Mouse (Mus musculus) left cerebral cortex, postnatal 14 days (tissue): ENCODE data around the gene Gpsm2. TPM values are rescaled to one million over a fixed set of nuclear protein-coding genes. Genes with fewer than 3 reads are reported as not detected.
A peak's percentile ranks its signal among the peaks of the same experiment; 100 is the strongest.
"Not testable (repeated sequence)": the region's sequence is repeated elsewhere in the genome, so short reads cannot be mapped to it uniquely, and the experiment has no call there.

Experiments used
- DNase-seq, 2 experiments: peaks; one replicate each; pipeline ENCODE4 v3.0.0; 2021 to 2022; ENCODE audit warnings: low spot score in 2 of 2, mixed read lengths in 1 of 2
- intact Hi-C: fragments of 180-260 bp; cut with DNase I; formaldehyde crosslinking; loops from one replicate; pipeline ENCODE4 v1.15.1; 2025
- total RNA-seq, 2 experiments: library from RNA; stranded (reverse); gene quantifications; 2 replicates each; pipeline ENCODE4 v1.2.3; 2021

Gene Gpsm2
- total RNA-seq, 2 experiments from 2014 or later = 18.0 TPM

- intact Hi-C loops = no loop called here
- DNase-seq = no peak
Measured at GRCm38 (mm10) chr3:108685701-108686100, 36.4 kb downstream of the Gpsm2 start.

GRCm38 (mm10) chr3:108683597-108683996, 38.5 kb downstream of the Gpsm2 start:
- DNase-seq, intact Hi-C loops: not testable (repeated sequence)

- DNase-seq = no peak
Measured at GRCm38 (mm10) chr3:108681004-108681403, 41.1 kb downstream of the Gpsm2 start.

GRCm38 (mm10) chr3:108676616-108677015, 45.5 kb downstream of the Gpsm2 start:
- DNase-seq = no peak

More at GRCm38 (mm10) chr3:108681004-108681403, 41.1 kb downstream of the Gpsm2 start:
- intact Hi-C loops = no loop called here

DNA sequence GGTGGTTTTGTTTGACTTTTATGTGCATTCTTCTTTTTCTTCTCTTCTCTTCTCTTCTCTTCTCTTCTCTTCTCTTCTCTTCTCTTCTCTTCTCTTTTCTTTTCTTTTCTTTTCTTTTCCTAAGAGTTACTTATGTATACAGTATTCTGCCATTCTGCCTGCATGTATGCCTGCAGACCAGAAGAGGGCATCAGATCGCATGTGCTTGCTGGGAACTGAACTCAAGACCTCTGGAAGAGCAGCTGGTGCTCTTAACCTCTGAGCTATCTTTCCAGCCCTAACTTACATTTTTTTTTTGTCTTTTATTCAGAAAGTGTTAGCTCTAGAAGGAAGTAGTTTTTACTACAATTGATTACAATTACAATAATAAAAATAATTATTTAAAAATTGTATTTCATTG, 61.2 kb downstream of the Gpsm2 start:
- no peak for DNase-seq
- intact Hi-C loops = no loop called here

More at GRCm38 (mm10) chr3:108676616-108677015, 45.5 kb downstream of the Gpsm2 start:
- intact Hi-C loops = no loop called here

GRCm38 (mm10) chr3:108658612-108659011, 63.5 kb downstream of the Gpsm2 start:
- intact Hi-C loops = no loop called here
- DNase-seq = no peak

DNA sequence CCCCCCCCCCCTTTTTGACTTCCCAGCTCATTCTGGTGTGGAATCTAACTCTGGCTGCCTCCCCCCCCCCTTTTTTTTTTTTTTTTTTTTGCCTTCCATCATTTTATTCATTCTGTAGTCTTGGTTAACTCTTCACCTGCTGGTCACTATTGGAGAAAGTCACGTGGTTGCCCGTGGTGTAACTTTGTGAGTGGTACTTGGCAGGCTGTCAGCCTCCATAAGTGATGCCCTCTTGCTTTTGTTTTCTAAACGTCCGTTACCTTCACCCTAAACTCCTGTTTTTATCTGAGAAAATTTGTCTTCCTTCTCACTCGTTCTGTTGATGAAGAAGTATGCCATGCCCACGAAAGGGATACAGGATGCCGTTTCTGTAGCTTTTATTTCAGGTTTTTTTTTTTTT, 66.6 kb downstream of the Gpsm2 start:
- intact Hi-C loops = no loop called here
- DNase-seq = no peak

DNA sequence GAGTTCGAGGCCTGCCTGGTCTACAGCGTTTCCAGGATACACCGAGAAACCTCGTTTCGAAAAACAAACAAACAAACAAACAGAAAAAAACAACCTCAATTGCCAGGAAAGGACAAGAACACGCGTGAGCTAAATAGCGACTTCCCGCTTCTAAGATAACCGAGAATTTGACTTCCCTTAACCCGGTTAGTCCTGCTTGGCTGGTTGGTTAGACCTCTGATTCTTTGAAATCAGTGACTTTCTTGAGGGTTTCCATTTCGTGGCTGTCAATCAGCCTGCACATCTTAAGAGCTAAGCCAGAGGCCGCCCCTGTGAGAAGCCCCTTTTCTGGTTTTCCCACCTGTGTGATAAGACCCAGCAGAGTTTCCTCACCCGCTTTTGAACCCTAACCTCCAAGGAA, 67.5 kb downstream of the Gpsm2 start:
- intact Hi-C loops = no loop called here
- no peak for DNase-seq

DNA sequence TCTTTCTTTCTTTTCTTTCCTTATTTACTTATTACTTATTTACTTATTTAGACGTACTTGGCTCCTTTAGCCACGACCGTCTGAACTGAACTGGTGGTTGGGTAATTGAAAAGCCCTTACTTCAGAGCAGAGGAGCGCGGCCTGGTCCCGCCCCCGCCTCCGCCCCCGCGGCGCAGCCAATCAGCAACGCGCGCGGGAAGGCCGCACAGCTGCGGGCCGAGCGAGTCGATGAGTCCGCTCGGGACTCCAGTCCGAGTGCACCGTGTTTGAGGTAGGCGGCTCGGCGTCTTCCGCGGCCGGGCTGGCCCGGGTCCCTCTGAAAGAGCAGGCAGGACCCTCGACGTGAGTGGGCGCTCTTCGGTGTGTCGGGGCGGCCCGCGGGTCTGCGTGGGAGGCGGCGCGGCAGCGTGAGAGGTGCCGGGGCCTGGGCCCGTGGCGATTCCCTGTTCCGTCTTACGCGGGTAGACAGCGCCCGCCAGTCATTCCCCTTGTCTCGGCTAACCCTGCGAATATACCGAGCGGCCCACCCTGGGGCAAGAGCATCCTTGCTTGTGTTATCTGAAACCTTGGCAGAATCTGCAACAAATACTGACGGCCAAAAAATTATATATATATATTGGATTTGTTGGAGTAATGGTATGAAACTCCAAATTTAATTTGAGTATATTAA, 68.3 kb downstream of the Gpsm2 start, which contains the start of gene Clcc1:
Clcc1 (plus strand) TSS at position 204 of the 670 bp plus-strand sequence.
- intact Hi-C loops = no loop called here
- DNase-seq = peak; percentile 96 to 97

GRCm38 (mm10) chr3:108652866-108653642, 69.1 kb downstream of the Gpsm2 start:
- no peak for DNase-seq
- intact Hi-C loops = no loop called here

DNA sequence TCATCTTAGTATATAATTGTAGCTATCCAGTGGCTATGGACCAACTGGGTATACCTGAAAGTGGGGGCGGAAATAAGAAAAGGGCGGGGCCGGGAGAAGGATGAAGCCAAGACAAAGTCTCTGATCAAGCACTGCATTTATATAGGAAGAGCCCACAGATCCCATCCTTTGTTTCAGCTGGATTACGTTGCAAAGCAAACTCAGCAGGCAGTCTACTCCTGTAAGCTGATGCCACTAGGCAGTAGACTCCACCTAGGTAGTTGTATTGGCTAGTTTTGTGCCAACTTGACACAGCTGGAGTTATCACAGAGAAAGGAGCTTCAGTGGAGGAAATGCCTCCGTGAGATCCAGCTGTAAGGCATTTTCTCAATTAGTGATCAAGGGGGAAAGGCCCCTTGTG, 74.4 kb downstream of the Gpsm2 start:
- intact Hi-C loops = not testable (repeated sequence)

DNA sequence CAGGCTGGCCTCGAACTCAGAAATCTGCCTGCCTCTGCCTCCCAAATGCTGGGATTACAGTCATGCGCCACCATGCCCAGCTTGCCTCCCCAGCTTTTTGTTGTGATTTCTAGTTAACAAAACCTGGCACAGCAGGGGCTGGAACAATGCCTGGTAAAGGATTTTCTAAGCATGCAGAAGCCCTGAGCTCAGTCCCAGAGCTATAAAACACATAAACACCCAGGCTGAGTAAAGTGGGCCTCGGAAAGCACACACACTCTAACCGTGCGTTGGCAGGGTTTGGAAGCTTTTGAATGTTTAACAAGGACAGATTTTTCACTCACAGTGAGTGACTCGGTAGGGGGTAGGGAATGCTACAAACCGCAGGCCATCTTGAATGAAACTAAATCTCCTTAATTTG, 76.1 kb downstream of the Gpsm2 start:
- intact Hi-C loops = no loop called here
- DNase-seq = peak; percentile 23 to 39

More for the DNA sequence above, 74.4 kb downstream of the Gpsm2 start:
- not testable (repeated sequence) for DNase-seq

GRCm38 (mm10) chr3:108644856-108645255, 77.3 kb downstream of the Gpsm2 start:
- intact Hi-C loops = no loop called here
- no peak for DNase-seq

DNA sequence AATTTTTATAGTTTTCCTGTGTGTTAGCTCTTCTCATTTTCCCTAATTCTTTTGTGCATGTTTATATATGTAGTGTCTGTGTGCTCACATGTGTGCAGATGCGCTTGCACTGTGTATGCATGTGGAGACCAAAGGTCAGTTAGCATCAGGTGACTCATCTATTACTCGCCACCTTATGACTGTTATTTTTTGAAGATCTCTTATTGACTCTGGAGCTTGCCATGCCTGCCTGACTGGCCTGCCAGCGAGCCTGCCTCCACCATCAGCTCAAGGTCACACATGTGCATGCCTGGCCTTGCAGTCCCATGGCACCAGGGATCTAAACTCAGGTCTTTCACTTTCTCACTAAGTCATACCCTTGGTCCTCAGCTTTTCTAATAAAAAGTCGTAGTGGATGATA, 81.1 kb downstream of the Gpsm2 start:
- no peak for DNase-seq
- intact Hi-C loops = no loop called here

- DNase-seq = no peak
- intact Hi-C loops = no loop called here
Measured at GRCm38 (mm10) chr3:108639412-108639811, 82.7 kb downstream of the Gpsm2 start.

DNA sequence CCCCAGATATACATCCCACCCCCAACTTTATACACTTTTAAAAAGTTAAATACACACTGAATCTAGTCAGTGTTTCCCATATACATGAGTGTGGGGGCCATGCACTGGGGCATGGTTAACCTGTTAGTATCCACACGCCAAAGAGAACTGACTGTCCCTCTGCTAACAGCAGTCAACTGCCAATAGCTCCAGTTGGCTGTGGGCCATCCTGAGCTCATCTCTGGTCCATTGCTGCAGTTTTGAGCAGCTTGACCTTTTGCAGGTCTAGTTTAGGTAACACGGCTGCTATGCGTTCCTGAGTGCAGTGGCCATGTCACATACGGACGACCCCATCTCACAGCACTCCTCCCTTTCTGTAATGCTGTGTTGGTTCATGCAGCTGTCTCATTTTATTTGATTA, 87.3 kb downstream of the Gpsm2 start:
- no peak for DNase-seq
- intact Hi-C loops = no loop called here

Other genes starting within 250 kb of the Gpsm2 start
- gene 1700013F07Rik, start 188.2 kb downstream of the Gpsm2 start, total RNA-seq = 1 to 10 TPM; 1.4 to 1.8 TPM
- gene 5330417C22Rik, start 185.8 kb downstream of the Gpsm2 start, total RNA-seq = 10 to 100 TPM; 26.9 to 31.9 TPM
- gene Tmem167b, start 159.8 kb downstream of the Gpsm2 start, total RNA-seq = 10 to 100 TPM; 36.3 to 39.0 TPM
- gene Taf13, start 150.6 kb downstream of the Gpsm2 start, total RNA-seq = 10 to 100 TPM; 30.2 to 36.0 TPM
- 100 to 1,000 TPM; 131 to 147 TPM for gene Wdr47, start 131.0 kb downstream of the Gpsm2 start, total RNA-seq
- 10 to 100 TPM; 23.4 to 23.5 TPM for gene Clcc1, start 68.4 kb downstream of the Gpsm2 start, total RNA-seq
- gene Aknad1, start 17.3 kb upstream of the Gpsm2 start, total RNA-seq = under 1 TPM in 1 of 2 experiments, not detected in 1; 0.09 TPM
- gene Stxbp3, start 118.2 kb upstream of the Gpsm2 start, total RNA-seq = 10 to 100 TPM; 16.7 to 17.5 TPM
- under 1 TPM in 1 of 2 experiments, not detected in 1; 0.11 TPM for gene Fndc7, start 167.7 kb upstream of the Gpsm2 start, total RNA-seq
- 10 to 100 TPM; 42.2 to 42.8 TPM for gene Prpf38b, start 189.4 kb upstream of the Gpsm2 start, total RNA-seq
- gene Henmt1, start 217.6 kb upstream of the Gpsm2 start, total RNA-seq = 1 to 10 TPM; 2.5 to 3.8 TPM
- gene Gm9857, start 218.1 kb upstream of the Gpsm2 start, total RNA-seq = not detected